Mouse (Mus musculus): Measurements from ENCODE around the gene Atg10. TPM values are rescaled to one million over a fixed set of nuclear protein-coding genes. Genes with fewer than 3 reads are reported as not detected.

The Atg10 gene
- 30.9 TPM for polyA plus RNA-seq (2014; fragmentation: Illumina TruSeq; extraction: RNeasy Lipid Tissue Mini Kit (QIAGEN cat#74804); ENCODE audit: low read depth, low replicate concordance)

DNA sequence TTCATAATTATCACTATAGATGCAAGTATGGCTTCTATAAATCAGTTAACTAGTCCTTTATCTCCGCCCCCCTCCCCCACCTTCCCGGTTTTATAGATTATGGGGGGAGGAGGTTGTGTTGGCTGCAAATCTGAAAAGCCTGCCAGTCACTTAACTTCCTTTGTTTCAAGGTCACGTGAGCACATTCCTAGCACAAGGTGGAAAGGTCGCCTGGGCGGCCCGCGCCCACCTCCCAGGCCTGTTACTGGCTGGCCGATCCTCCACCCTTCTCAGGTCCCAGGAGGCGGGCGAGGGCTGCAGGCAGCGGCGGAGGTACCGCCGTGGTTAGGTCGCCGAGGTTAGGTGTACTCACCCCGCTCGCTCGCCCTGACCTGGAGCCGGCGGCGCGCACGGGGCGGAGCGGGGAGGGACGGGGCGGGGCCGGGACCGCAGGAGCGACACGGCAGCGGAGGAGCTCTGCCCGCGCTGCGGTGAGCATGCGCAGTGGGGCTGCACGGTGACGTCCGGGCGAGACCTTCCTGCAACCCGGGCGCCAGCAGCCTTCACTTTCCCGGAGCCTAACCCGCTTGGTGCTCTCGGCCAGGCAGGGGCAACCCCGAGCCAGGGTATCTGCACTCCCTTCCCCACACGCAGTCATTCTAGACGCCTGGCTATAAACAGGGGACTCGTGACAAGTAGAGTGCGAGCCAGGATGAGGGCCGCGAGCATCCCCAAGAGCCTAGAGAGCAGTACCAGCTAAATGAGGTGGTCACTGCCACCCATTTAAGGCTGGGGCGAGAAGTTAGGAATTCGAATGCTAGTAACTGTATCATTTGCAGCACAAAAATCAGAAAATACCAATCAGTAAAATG is at the start of gene Atg10:
Gene Atg10 (minus strand): TSS at position 382 of the 851 bp plus-strand sequence.

DNA sequence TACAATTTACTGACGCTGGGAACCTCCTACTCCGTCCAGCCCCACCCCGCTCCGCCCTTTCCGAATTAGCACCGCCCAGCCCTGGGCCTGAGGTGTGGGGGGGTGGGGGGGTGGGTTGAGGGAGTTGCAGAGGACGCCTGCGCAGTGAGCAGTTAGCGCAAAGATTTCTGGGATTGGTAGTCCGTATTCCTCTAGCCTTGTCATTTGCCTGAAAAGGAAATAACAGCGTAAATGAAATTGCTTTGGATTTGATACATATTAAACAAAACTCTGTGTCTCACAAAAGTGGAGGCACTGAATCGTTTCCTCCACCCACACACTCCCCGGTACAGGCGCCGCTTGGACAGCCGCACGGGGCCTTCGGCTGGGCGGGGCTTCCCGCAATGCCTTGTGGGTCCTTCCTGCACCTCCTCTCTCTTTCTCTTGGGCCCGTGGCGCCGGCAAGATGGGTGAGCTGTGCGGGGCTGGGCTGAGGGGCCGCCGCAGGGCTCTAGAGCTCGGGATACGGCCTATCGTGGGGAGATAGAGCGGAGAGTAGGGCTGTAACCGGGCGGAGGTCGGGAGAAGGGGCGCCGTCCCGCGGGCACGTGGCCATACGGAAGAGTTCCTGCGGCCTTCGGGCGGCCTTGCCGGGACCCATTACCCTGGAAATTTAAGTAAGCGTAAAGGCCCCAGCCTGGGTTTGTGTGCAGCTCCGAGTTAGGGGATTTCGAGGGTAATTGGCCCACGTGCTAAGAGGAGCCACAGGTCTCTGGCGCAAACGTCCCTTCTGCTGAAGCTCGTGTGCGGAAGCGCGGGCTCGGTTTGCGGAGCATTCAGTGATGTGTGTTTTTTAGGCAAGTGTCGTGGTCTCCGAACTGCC is 300.8 kb downstream of the Atg10 start, which contains the start of gene Rps23:
Gene Rps23 (plus strand): TSS at position 208 of the 862 bp plus-strand sequence.

DNA sequence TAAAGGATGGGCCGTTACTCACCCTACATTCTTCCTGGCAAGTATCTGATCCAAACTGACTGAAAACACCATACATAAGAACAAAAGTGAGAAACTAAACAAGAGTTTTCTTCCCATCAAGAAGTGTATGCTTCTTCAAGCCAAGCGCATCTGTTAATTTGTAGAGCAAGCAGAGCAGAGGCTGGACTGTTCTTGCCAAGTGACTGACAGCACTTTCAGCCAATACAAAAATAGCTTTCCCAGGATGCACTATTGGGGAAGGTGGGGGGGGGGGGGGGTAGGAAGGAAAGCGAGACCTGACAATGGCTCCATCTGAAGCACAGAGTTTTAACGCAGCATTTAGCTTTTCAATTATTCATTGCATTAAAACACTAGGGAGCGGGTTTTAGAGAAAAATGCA is 318.6 kb downstream of the Atg10 start, which contains the start of gene Atp6ap1l:
Gene Atp6ap1l (minus strand): TSS at position 180 of the 400 bp plus-strand sequence.

Other genes with a start within 250 kb of the Atg10 start
- gene Ssbp2, start 236.3 kb upstream of the Atg10 start, polyA plus RNA-seq (2014; fragmentation: Illumina TruSeq; extraction: RNeasy Lipid Tissue Mini Kit (QIAGEN cat#74804); ENCODE audit: low read depth, low replicate concordance) = 47.6 TPM